Mouse (Mus musculus) adipocyte (in vitro differentiated cells): ENCODE data around the gene Arhgef19.
A peak's percentile ranks its signal among the peaks of the same experiment; 100 is the strongest.

Source experiments
- DNase-seq: peaks from one replicate; pipeline ENCODE4 v3.0.0-alpha.2; 2016; ENCODE audit warnings: low spot score

The Arhgef19 gene

GRCm38 (mm10) chr4:141236856-141237255, 2.4 kb upstream of the Arhgef19 start:
- DNase-seq, result peak; percentile 40

- no peak for DNase-seq
Measured at GRCm38 (mm10) chr4:141238492-141239387, 559 bp upstream of the Arhgef19 start.

DNA sequence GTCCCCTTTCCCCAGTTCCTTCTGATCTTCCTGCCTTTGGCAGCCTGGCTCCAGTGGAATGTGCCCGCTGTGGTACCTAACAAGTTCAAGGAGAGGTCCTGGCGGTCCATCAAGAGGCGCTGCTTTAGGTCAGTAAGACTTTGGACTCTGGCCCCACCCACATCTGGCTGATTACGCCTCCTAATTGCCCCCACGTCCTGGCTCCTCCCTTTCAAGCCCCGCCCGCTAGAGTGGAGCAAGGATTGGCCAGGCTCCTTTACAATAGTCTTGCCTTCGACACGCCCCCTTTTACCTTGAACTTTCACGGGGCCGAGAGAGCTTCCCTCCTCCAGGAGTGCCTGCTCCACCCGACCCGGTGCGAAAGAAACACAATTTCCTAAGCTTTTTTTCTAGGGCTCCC, 1.3 kb downstream of the Arhgef19 start:
- DNase-seq, result no peak

DNA sequence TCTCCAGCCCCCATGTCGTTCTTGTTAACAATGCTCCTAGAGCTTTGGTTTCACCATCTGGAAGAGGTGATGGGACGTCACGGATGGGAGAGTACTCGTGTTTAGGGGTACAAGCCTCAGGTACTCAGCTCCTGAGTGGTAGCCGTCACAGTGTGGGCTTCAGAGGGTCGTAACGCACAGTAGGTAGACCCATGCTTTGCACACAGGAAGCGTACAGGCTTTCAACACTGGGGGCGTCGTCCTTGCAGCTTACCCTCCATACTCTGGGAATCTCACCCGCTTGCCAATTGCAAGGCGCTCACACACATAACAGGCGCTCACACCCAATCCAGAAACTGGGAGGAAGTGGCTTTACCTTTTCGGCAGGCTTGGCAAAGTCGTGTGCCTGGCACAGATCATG, 2.6 kb downstream of the Arhgef19 start:
- no peak for DNase-seq

DNA sequence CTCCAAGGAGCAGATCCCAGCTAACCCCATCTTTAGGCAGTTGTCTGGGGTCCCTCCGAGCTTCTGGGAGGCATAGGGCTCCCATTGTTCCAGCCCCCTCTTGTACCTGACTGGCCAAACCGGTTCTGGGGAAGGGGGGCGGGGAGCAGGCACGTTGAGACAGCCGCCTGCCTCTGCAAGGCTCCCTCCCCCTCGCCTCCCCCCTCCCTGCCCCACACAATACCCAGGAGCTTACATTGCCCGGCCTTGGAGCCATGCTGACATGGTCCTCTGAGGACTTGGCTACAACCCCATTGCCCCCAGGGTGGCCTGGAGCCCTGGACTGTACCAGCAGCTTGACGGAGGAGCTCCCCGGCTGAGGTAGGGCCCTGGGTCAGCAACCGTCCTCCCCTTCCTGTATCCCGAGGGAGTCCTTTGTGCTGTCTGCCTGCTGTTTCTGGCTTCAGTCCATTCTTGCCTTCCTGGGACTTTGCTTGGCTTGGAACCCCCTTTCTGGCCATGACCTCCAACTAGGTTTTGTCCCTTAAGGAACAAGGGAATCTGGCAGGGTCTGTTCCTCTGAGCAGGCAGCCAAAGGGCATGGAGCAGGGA, 3.4 kb downstream of the Arhgef19 start:
- peak; percentile 45 for DNase-seq

- DNase-seq, result no peak
Measured at GRCm38 (mm10) chr4:141243636-141244035, 4.3 kb downstream of the Arhgef19 start.

GRCm38 (mm10) chr4:141244401-141244800, 5.1 kb downstream of the Arhgef19 start:
- peak; percentile 74 for DNase-seq

GRCm38 (mm10) chr4:141244931-141245425, 5.7 kb downstream of the Arhgef19 start:
- DNase-seq, result peak; percentile 45

DNA sequence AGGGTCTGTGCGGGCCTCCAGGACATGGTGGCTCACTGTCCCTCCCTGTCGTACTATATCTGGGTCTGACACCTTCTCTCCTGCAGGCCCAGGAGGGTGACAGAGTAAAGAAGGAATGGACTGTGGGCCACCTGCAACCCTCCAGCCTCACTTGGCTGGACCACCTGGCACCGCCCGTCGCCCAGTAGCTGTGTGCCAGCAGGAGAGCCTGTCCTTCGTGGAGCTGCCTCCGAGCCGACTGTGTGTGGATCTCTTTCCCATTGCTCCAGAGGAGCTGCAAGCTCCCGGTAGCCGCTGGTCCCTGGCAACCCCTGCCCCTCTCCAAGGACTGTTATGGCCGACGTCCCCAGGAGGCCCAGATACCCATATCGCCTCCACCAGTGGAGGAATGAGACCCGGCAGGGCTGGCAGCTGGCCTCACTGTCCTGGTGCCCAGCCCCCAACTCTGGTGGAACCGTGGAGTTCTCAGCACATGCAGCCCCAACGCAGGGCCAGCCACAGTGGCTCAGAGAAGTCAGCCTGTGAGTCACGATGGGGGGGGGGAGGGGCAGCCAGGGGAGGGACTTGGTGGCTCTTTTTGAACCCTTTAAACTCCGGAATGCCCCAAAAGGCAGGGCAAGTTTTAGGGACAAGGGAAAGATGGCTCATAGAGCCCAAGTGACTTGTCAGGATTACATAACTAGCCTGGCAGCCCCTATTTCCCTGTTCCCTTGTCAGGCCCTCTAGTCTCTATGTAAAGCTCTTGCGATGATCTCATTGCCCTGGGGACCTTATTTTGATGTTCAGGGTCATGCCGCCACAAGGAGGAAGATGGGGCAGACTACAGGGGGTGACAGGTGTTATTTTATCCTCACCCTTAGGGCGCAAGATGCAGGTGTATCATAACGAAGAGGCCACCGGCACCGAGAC, 7.0 kb downstream of the Arhgef19 start:
- no peak for DNase-seq

- no peak for DNase-seq
Measured at GRCm38 (mm10) chr4:141246998-141247350, 7.7 kb downstream of the Arhgef19 start.

GRCm38 (mm10) chr4:141247776-141248613, 8.7 kb downstream of the Arhgef19 start:
- no peak for DNase-seq

GRCm38 (mm10) chr4:141248614-141248978, 9.3 kb downstream of the Arhgef19 start:
- DNase-seq, result no peak

GRCm38 (mm10) chr4:141249383-141249782, 10.1 kb downstream of the Arhgef19 start:
- no peak for DNase-seq

DNA sequence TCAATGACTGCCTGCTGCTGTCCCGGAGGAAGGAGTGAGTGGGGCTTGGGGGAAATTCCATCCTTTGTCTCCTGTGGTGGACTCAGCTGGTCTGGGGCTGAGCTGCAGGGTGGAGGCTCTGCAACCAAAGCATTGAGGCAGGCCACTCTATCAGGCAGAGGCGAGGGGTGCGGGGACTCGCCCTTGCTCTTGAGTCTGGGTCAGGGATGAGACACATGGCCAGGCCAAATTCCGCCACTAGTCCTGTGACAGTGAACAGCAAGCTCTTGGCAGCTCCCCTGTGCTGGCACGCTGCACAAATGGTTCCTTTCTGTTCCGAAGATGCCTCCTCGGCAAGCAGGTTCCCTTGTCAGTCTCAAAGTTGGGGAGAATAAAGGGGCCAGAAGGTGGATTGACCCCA, 11.8 kb downstream of the Arhgef19 start:
- no peak for DNase-seq

GRCm38 (mm10) chr4:141252641-141253040, 13.3 kb downstream of the Arhgef19 start:
- DNase-seq, result no peak

DNA sequence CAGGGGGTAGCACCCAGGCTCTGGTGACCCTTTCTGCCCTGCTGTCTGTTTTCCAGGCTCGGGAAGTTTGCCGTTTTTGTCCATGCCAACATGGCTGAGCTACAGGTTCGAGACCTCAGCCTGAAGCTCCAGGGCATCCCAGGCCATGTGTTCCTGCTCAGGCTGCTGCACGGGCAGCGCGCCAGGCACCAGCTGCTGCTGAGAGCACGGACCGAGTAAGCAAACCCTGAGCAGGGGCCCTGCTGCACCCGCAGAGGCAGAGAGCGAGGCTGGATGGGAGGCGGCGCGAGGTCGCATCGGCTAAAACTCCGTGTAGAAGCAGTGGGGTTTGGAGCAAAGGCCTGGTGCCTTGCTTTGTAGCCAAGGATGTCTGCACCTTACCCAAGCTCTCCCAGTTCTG, 14.9 kb downstream of the Arhgef19 start:
- no peak for DNase-seq

GRCm38 (mm10) chr4:141257440-141257839, 18.1 kb downstream of the Arhgef19 start:
- no peak for DNase-seq

- DNase-seq, result no peak
Measured at GRCm38 (mm10) chr4:141259413-141259812, 20.1 kb downstream of the Arhgef19 start.

- DNase-seq, result peak; percentile 84
Measured at GRCm38 (mm10) chr4:141260007-141260723, 20.9 kb downstream of the Arhgef19 start.

- DNase-seq, result peak; percentile 62
Measured at GRCm38 (mm10) chr4:141262906-141263637, 23.8 kb downstream of the Arhgef19 start.
